Mouse (Mus musculus): ENCODE measurements at regions not wholly inside any gene's neighbourhood (a gene's known extent, or its start where the extent isn't known, plus 50 kb on each side); places are given as distances from the start of the nearest gene placed in this dataset.

DNA sequence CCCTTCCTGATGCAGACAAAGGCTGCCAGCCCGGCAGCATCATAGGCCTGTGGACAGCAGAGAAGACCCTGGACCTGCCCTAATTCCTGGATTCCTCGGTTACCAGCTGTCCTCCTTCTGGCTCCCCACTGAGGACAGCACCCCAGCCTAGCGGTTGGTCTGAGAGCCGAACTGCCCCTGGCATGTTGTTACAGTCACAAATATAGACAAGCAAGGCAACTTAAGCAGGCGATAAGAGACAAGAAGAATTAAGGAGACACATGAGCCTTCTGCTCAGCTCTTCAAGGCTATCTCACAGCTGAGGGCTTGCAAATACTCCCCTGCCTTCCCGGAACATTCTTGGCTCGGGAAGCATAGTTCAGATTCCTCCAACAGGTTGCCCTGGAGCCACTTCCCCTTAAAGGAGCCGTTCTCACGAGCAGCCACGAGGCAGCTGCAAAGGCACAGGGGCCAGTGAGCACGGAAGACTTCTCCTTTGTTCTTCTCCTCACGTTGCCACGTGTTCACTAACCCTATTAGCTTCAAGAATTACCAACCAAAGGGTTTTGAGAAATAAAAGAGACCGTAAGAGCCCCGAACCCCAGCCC is 146.6 kb upstream of the Dapk1 start:
- TF ChIP-seq POLR2A (IDR thresholded peaks at IDR 0.05; ENCODE audit: insufficient read length, low read depth) (no peak), USF1 (IDR thresholded peaks at IDR 0.05; ENCODE audit: low read depth) (peak; percentile 1), MYOG (IDR thresholded peaks at IDR 0.05; ENCODE audit: control insufficient read depth in 1 of 3, insufficient read depth in 1 of 3, insufficient read length in 2 of 3, low read depth in 2 of 3) (peak; percentile 81 to 87 (median 81)), SRF (IDR thresholded peaks at IDR 0.05; ENCODE audit: control insufficient read depth, insufficient read length, low read depth) (peak; percentile 69), CEBPB (IDR thresholded peaks at IDR 0.05; ENCODE audit: insufficient read depth, poor library complexity, severe bottlenecking) (0 out of 2 replicates have a peak, but pooled peaks have one; percentile 19), TCF12 (IDR thresholded peaks at IDR 0.05; ENCODE audit: insufficient read depth, poor library complexity, severe bottlenecking) (peak; percentile 64)

Data from myocyte (in vitro differentiated cells).